Mouse (Mus musculus): Measurements from ENCODE around the gene Atl1. TPM values are rescaled to one million over a fixed set of nuclear protein-coding genes. Genes with fewer than 3 reads are reported as not detected.

Atl1 gene
- total and polyA plus RNA-seq, 2 experiments = 0.40 to 1.5 TPM

GRCm38 (mm10) chr12:69879172-69879665, 13.2 kb upstream of the Atl1 start:
- Histone ChIP-seq H3K4me3 (ENCODE audit: insufficient read depth, low read depth, low read length) (no peak overlapping the region), H3K9ac (ENCODE audit: low read depth, low read length) (no peak overlapping the region), H3K79me2 (ENCODE audit: control insufficient read depth, insufficient read depth, low read length) (peaks cover 43% of the 10 kb centered on the region), H3K27ac (replicated peaks; ENCODE audit: insufficient read depth, low read depth, low read length) (no peak overlapping the region), H3K27me3 (ENCODE audit: control insufficient read depth, insufficient read depth, low read length) (no peaks in the 10 kb centered on the region), H3K4me1 (ENCODE audit: control insufficient read depth, insufficient read depth, low read length) (peaks cover 2% of the 10 kb centered on the region; the same call in 1 of the 2 replicates), H3K36me3 (ENCODE audit: control insufficient read depth, insufficient read depth, low read length) (no peaks in the 10 kb centered on the region)
- TF ChIP-seq POLR2A (IDR thresholded peaks at IDR 0.05; ENCODE audit: extremely low read depth, insufficient read depth, low read length) (no peak), CTCF (IDR thresholded peaks at IDR 0.05; ENCODE audit: low read depth, low read length) (no peak)
- 60% methylated on average over 4 of the region's 4 CpGs for WGBS
- no peak for DNase-seq (ENCODE audit: extremely low read depth, low read depth, low spot score)

- H3K9ac ChIP-seq (ENCODE audit: low read depth, low read length) = no peak overlapping the region
- H3K4me3 ChIP-seq (ENCODE audit: insufficient read depth, low read depth, low read length) = no peak overlapping the region
- no peak for TF ChIP-seq CTCF (IDR thresholded peaks at IDR 0.05; ENCODE audit: low read depth, low read length)
- TF ChIP-seq POLR2A (IDR thresholded peaks at IDR 0.05; ENCODE audit: extremely low read depth, insufficient read depth, low read length) = no peak
- no peak overlapping the region for H3K27ac ChIP-seq (replicated peaks; ENCODE audit: insufficient read depth, low read depth, low read length)
- no peak for DNase-seq (ENCODE audit: extremely low read depth, low read depth, low spot score)
- peaks cover 2% of the 10 kb centered on the region; the same call in 1 of the 2 replicates for H3K4me1 ChIP-seq (ENCODE audit: control insufficient read depth, insufficient read depth, low read length)
- WGBS = 54% methylated on average over 6 of the region's 6 CpGs
- H3K36me3 ChIP-seq (ENCODE audit: control insufficient read depth, insufficient read depth, low read length) = no peaks in the 10 kb centered on the region
- peaks cover 48% of the 10 kb centered on the region for H3K79me2 ChIP-seq (ENCODE audit: control insufficient read depth, insufficient read depth, low read length)
- no peaks in the 10 kb centered on the region for H3K27me3 ChIP-seq (ENCODE audit: control insufficient read depth, insufficient read depth, low read length)
Measured at GRCm38 (mm10) chr12:69879739-69880138, 12.7 kb upstream of the Atl1 start.

GRCm38 (mm10) chr12:69881198-69881905, 11.1 kb upstream of the Atl1 start:
- Histone ChIP-seq H3K9ac (ENCODE audit: low read depth, low read length) (no peak overlapping the region), H3K27ac (replicated peaks; ENCODE audit: insufficient read depth, low read depth, low read length) (no peak overlapping the region), H3K4me3 (ENCODE audit: insufficient read depth, low read depth, low read length) (no peak overlapping the region), H3K36me3 (ENCODE audit: control insufficient read depth, insufficient read depth, low read length) (no peaks in the 10 kb centered on the region), H3K4me1 (ENCODE audit: control insufficient read depth, insufficient read depth, low read length) (peaks cover 4% of the 10 kb centered on the region; the same call in 1 of the 2 replicates), H3K79me2 (ENCODE audit: control insufficient read depth, insufficient read depth, low read length) (peaks cover 51% of the 10 kb centered on the region), H3K27me3 (ENCODE audit: control insufficient read depth, insufficient read depth, low read length) (no peaks in the 10 kb centered on the region)
- TF ChIP-seq POLR2A (IDR thresholded peaks at IDR 0.05; ENCODE audit: extremely low read depth, insufficient read depth, low read length) (no peak), CTCF (IDR thresholded peaks at IDR 0.05; ENCODE audit: low read depth, low read length) (no peak)
- 73% methylated on average over 10 of the region's 10 CpGs for WGBS
- no peak for DNase-seq (ENCODE audit: extremely low read depth, low read depth, low spot score)

GRCm38 (mm10) chr12:69884053-69884452, 8.4 kb upstream of the Atl1 start:
- H3K27me3 ChIP-seq (ENCODE audit: control insufficient read depth, insufficient read depth, low read length) = no peaks in the 10 kb centered on the region

GRCm38 (mm10) chr12:69885170-69885923, 7.1 kb upstream of the Atl1 start:
- TF ChIP-seq POLR2A (IDR thresholded peaks at IDR 0.05; ENCODE audit: extremely low read depth, insufficient read depth, low read length) = no peak
- no peak for TF ChIP-seq CTCF (IDR thresholded peaks at IDR 0.05; ENCODE audit: low read depth, low read length)
- Histone ChIP-seq H3K27ac (replicated peaks; ENCODE audit: insufficient read depth, low read depth, low read length) (no peak overlapping the region), H3K9ac (ENCODE audit: low read depth, low read length) (no peak overlapping the region), H3K4me1 (ENCODE audit: control insufficient read depth, insufficient read depth, low read length) (peaks cover 17% of the 10 kb centered on the region), H3K27me3 (ENCODE audit: control insufficient read depth, insufficient read depth, low read length) (no peaks in the 10 kb centered on the region), H3K36me3 (ENCODE audit: control insufficient read depth, insufficient read depth, low read length) (no peaks in the 10 kb centered on the region), H3K4me3 (ENCODE audit: insufficient read depth, low read depth, low read length) (no peak overlapping the region), H3K79me2 (ENCODE audit: control insufficient read depth, insufficient read depth, low read length) (peaks cover 59% of the 10 kb centered on the region)
- peak; percentile 37 for DNase-seq (ENCODE audit: extremely low read depth, low read depth, low spot score)
- WGBS = 69% methylated on average over 5 of the region's 5 CpGs

More at GRCm38 (mm10) chr12:69884053-69884452, 8.4 kb upstream of the Atl1 start:
- Histone ChIP-seq H3K27ac (replicated peaks; ENCODE audit: insufficient read depth, low read depth, low read length) (no peak overlapping the region), H3K4me3 (ENCODE audit: insufficient read depth, low read depth, low read length) (no peak overlapping the region), H3K79me2 (ENCODE audit: control insufficient read depth, insufficient read depth, low read length) (peaks cover 51% of the 10 kb centered on the region), H3K9ac (ENCODE audit: low read depth, low read length) (no peak overlapping the region), H3K4me1 (ENCODE audit: control insufficient read depth, insufficient read depth, low read length) (peaks cover 12% of the 10 kb centered on the region), H3K36me3 (ENCODE audit: control insufficient read depth, insufficient read depth, low read length) (no peaks in the 10 kb centered on the region)
- WGBS = 66% methylated on average over 5 of the region's 5 CpGs
- peak; percentile 31 for DNase-seq (ENCODE audit: extremely low read depth, low read depth, low spot score)
- TF ChIP-seq CTCF (IDR thresholded peaks at IDR 0.05; ENCODE audit: low read depth, low read length) = no peak
- TF ChIP-seq POLR2A (IDR thresholded peaks at IDR 0.05; ENCODE audit: extremely low read depth, insufficient read depth, low read length) = no peak

Measured in liver, adult 2 months (tissue).